Mouse (Mus musculus): ENCODE data around the gene Ccdc148.

Gene Ccdc148

DNA sequence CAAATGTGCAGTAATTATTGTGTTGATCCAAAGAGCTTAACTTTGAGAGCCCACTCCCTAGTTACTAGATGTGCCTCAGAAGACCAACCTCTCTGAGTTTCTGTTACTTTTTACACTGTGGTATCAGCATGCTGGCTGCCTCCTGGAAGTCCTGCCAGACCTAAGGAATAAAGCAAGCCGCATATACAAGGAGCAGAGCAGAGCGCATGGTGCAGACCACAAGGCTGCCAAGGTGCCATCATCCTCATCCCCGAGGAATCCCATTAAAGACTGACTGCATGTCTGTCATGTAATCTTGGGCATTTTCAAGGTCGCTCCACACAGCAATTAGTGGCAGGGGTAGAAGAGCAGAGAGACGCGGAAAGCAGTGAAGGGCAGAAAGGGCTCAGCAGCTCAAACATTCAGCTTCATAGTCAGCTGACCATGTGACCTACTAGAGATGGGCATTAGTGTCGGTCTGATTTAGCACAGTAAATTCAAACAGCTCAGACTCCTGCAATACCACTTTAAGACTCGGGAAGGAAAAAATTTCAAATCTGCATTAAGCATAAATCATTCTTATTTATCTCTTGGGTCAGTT lies 110.1 kb downstream of the Ccdc148 start:
- DNase-seq (ENCODE audit: low read depth, low spot score), result no peak

DNA sequence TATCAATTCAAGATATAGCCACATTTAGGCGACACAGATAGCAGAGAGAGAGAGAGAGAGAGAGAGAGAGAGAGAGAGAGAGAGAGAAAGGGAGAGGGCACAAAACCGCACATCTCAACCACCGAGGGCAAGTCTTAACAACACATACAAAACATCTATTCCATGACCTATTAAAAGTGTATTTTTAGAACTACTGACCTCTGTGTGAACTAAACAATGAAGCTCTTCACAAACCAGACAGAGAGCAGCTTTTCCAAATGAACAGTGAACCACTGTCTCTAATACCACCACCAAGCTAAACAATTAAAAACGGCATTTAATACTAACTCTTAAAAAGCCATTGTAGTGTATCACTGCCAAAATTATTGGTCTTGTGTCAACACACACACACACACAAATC lies 110.8 kb downstream of the Ccdc148 start:
- DNase-seq (ENCODE audit: low read depth, low spot score), result no peak

DNA sequence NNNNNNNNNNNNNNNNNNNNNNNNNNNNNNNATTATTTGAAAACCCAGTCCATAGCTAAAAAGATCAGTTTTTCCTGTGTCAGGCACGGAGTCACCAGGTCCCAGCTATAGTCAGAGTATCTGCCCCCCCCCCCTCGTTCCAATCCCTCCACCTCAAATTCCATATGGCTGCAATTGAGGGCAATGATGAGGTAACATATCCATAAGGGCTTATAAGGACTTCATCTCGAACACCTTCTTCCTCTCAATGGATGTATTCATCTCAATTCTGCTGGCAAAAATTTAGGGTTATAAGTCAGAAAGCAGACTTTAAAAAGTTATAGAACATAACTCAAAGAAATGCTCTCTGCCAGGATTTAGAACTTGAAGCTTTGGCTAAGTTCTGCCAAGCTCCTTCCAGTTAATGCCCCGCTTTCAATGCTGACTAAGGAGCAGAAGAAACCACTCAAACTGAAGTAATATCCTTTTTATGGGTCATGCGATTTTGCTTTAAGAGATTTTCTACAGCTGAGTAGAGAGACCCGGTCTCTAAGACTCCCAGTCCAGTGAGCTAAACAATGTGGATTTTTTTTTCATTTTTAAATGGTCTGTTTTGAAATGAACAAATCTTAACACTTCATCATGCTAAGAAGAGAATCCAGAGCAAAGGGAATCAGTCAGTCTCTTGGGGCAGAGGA lies 111.6 kb downstream of the Ccdc148 start:
- DNase-seq (ENCODE audit: low read depth, low spot score), result no peak

DNA sequence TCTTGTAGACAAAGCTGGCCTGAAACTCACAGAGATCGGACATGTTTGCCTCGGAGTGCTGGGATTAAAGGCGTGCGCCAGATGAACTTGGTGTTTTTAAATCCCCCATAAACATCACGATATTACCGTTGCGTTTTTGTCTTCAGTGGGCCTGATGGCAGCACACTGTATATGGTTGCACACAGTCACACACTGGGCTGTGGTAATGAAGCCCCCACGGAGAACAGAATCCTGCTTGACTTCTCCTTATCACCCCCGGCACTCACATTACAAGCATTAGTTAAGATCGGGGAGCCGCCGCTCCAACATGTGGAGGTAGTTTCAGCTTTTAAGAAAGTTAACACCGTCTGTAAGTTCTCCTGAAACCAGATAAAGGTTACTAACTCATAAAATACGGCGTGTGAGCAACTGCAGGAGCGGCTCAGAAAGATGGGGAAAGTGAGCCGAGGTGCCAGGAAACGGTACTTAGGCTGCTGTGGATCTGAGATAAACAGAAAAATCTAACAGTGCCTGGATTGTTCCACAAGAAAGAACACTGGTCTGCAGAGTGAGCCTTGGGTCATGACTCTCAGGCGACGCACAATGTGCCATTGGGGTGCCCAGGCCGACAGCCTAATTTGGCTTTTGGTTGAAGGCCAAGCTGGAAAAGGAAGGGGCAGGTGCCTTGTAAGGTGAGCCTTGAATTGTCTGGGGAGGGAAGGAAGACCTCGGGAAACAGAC lies 117.0 kb downstream of the Ccdc148 start:
- DNase-seq (ENCODE audit: low read depth, low spot score), result no peak

DNA sequence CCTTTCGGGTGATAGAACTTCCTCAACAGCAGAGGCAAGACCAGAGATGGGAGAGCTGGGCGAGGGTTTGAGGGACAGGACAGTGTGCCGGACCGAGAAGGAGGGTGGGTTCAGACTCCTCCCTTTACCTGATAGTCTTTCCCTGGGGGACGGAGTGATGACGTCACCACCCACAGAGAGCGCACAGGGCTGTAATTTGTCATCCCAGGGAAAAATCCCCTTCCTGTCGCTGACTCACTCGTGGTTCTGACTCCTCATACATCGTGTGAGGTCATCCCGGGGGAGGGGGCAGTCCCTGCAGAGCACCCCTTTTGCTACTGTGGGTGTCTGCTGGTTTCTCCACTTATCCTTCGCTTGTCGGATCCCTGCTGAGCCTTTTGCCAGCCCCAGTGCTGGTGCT lies 117.9 kb downstream of the Ccdc148 start:
- DNase-seq (ENCODE audit: low read depth, low spot score), result no peak

DNA sequence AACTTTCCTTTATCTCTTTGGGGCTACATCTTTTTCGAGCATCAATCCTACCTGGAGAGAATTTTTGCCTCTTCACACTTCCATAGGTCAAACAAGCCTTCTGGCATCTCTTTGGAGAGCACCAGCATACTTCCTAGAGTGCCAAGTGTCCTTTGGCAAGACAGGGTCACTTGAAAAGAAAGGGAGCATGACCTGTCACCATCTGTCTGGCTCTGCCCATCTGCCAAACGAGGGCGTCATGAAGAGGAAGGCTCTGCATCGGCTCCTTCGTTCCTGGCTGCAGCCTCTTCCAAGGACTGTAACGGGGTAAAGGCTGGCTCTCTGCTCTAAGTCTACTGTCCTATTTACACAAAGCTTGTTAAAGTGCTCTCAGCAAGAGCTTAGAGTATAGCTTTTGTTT lies 124.0 kb downstream of the Ccdc148 start:
- DNase-seq (ENCODE audit: low read depth, low spot score), result no peak

DNA sequence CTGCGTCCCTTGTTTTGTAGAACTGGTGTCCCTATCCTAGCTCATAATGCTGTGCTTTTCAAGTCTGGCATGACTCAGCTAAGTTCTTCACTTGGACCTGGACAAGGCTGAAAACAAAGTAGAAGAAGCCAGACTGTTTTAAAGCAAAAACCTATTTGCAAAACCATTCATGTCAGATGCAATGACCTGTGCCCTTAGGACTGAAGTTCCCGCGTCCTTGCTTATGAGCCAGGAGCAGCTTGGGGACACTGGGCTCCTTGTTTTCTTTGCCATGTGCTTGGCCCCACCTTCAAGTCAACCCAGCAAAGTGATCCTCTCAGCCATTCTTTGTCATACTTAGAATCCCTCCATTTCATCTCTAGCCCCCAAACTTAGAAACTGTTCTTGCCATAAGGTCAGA lies 125.3 kb downstream of the Ccdc148 start:
- DNase-seq (ENCODE audit: low read depth, low spot score), result no peak

DNA sequence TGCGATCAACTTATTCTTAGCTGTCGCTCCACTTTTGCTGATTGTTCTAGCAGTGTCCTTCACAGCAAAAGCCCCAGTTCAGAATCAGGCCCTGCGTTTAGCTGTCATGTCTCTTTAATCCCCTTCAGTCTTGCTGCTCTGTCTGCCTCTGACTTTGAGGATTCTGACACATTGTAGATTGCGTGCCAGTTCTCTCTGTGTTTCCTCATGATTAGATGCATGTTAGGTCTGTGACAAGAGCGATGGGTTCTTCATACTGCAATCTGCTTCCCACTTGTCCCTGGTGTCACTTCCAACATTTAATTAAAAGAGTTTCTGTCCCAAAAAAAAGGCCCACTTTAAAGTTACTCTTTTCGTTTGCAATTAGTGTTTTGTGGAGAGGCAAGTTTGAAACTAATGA lies 126.2 kb downstream of the Ccdc148 start:
- DNase-seq (ENCODE audit: low read depth, low spot score), result no peak

DNA sequence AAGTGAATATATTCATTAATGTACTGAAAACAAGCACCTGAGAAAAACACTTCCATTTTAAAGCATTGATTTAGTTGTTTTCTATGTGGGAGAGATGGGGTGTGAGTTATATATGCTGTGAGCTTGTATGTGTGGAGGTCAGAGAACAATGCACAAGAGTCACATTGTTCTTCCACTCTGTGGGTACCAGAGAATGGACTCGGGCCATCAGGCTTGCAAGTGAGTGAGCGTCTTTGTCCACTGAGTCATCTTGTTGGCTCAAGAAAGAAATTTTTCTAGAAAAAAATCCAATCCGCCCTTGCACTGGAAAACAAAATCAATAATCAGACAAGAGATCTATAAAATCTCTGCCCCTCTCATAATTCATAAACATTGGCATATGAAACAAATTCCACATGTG lies 135.9 kb downstream of the Ccdc148 start:
- no peak for DNase-seq (ENCODE audit: low read depth, low spot score)

DNA sequence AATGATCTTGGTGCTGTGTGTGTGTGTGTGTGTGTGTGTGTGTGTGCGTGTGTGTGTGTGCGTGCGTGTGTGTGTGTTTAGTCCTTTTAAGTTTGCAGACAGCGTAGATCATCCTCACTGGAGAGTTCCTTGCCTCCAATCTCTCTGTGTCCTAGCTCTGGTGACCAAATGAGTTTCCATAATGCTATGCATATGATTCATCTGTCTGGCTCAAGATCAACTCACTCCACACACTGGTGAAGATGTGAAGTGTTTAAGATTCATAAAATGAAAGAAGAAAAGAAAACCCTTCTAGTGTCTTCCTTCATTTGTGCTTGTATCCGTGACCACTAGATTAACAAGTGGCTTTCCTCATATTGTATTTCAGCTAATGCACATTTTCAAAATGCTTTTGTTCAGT lies 153.1 kb downstream of the Ccdc148 start:
- DNase-seq (ENCODE audit: low read depth, low spot score), result no peak

DNA sequence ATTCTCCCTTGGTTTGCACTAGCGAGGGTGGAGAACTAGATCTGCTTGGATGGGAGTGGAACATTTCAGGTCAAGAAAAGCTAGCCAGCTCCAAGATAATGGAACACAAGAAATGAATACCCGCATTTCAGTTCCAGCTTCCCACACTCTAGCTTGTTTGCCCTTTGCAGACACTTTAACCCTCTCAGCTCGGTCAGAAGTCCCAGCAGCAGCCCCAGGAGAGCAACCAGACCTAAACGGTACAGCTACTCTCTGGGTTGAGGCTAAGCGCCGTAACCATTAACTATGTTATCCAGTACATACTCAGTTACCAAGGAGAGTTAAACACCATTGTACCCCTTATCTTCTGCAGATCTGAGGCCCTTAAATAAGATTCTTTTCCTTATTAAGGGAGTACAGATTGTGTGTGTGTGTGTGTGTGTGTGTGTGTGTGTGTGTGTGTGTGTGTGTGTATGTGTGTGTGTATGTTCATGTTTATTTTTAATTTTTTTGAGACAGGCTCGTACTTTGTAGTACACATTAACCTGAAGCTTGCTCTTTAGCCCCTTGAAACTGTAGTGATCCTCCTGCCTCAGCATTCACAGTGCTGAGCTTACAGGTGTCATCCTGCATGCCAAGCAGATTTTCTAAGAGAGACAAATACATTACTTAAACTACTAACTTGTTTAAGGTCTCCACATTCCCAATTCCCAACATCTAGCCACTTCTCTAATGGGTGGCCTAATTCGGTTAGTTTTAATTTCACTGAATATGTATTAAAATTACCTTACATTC lies 153.7 kb downstream of the Ccdc148 start:
- no peak for DNase-seq (ENCODE audit: low read depth, low spot score)

DNA sequence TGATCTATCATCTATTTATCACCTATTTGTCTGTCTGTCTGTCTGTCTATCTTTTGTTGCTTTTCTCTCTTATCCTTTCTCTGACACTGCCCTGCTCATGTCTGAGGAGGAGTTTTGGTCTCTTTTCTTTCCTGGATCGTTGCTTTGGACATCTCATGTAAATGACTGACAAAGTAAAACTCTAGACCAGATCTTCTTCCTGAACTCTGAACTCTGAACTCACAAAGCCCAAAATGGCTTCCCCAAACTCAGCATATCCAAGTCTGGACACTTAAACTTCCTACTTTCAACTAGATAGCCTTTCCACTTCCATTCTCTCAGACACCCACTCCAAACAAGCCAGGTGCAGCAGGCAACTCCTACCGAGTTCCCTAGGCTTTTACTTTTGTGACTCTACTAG lies 163.3 kb downstream of the Ccdc148 start:
- no peak for DNase-seq (ENCODE audit: low read depth, low spot score)

DNA sequence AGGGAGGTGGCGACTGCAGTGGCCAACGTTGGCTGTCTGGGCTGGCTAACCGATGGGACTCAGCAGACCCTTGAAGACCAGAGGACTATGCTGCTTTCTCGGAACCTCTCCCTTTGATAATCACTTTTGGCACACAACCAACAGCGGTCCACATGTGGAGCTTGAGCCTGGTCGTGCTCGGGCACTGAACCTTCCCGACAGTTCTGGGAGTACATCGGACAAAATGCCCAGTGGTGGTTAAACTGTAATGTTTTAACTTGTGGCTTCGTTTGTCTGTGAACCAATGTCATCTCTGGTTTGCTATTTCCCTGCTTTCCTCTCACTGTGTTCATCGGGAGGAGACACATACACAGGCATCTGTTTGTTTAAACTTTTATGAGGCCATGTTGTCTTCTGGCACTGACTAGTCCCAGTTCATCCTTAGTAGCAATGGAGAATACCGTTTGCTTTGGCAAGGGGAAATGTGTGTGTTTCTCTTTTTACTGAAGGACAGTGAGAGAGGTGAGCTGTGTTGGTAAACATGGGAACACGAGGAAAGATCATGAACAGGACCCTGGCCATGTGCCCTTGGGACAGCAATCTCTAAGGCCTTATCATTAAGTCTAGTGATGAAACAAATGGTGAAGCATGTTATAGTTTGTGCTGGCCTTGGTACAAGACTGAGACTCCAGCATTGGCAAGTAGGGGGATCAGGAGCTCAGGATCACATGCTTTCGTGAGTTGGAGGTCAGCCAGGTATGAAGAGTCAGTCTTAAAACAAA lies 167.9 kb downstream of the Ccdc148 start:
- DNase-seq (ENCODE audit: low read depth, low spot score), result no peak

DNA sequence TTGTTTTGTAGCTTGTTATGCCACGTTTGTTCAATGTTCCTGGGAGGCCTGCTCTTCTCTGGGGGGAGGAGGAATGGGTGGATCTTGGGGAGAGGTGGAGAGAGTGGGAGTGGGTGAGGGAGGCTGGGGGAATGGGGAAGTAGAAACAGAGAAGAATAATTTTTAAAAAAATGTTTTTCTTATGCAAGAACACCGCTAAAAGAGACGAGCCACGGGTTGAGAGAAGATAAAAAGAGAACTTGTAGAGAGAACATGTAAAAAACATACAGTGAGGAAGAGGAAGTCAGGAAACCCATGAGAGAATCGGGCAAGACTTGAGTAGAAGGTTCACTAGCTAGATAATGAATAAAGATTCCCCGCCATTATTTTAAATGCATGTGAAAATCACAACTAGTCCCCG lies 182.4 kb downstream of the Ccdc148 start:
- DNase-seq (ENCODE audit: low read depth, low spot score), result no peak

DNA sequence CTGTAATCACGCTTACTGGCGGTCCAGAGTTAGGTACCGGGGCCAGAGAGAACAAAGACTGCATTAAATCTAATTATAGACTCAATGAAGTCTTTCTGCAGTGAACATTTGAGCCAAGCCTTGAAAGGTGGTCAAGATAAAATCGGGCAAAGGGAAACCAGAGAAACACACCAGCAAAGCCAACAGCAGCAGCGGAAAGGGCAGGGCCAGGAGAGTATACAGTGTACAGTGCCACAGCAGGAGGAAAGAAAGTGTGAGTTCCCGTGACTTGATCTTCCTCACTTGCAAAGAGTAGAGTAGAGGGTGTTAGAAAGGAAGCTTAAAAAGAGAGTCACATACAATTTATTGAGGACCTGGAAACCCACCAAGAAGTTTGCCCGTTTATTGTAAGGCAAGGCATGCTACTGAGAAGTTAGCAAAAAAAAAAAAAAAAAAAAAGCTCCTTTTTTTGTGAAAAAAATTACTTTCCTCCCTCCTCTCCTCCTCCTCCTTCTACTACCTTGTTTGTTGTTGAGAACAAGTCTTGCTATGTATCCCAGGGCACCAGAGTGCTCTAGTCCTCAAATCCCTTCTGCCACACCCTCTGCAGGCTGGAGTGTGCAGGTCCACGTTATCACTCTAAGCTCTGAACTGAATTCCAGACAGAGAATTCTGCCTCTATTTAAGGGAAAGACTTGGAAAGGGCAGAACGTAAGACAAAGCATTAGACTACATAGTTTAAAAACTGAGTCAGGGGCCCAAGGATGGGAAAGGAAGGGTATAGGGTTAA lies 188.8 kb downstream of the Ccdc148 start:
- DNase-seq (ENCODE audit: low read depth, low spot score), result no peak

DNA sequence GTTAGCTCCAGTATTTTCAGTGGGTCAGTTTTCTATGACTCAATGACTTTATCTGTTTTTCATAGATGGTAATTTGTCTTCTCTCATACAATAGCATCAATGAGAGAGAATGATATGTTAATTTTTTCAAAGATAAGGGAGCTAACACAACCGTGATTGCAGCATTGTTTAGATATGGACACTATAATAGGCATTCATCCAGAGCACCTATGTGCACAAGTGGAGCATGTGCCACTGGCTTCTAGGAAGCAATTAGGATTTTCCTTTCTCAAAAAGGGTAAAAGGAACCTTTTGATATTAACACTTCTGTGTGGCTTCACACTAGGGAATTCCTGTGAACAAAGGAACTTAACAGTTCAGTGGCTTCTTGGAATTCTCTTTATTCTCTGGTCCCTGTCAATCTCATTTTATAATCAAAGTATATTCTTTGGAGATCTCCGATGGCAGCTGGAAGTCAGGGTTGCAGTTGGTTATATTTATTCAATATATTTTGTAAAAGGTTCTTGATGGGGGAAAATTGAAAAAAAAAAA lies 203.6 kb downstream of the Ccdc148 start:
- no peak for DNase-seq (ENCODE audit: low read depth, low spot score)

DNA sequence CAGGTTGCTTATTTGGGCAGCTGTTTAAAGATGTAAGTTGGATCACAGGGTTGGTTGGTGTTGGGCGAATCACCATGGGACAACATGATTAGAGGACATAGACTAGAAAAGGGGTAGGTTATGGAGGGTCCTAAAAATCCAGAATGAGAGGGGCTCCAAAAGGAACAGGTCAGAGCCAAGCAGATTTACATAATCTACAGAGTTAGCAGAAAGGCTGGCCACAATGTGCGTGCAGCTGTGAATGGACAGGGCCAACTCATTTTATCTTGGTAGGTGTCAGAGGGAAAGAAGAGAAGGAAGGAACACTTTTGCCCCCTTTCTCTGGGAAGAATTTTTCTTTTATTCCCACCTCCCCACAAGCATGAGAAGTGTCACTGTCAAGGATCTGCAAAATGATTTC lies 204.1 kb downstream of the Ccdc148 start:
- no peak for DNase-seq (ENCODE audit: low read depth, low spot score)

DNA sequence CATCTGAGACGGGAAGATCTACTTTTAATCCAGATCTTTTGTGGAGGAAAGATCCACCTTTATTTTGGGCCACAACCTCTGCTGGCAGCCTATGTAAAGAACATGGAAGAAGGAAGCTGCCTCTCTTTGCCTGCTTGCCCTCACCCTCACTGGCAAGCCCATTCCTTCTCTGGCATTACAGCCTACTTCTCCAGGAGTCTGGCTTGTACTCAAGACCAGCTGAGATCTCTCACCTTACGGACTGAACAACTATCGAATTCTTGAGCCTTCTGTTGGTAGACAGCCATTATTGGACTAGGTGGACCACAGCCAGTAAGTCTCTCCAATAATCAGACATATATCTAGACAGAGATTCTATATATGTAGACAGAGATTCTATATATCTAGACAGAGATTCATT lies 208.4 kb downstream of the Ccdc148 start:
- no peak for DNase-seq (ENCODE audit: low read depth, low spot score)

DNA sequence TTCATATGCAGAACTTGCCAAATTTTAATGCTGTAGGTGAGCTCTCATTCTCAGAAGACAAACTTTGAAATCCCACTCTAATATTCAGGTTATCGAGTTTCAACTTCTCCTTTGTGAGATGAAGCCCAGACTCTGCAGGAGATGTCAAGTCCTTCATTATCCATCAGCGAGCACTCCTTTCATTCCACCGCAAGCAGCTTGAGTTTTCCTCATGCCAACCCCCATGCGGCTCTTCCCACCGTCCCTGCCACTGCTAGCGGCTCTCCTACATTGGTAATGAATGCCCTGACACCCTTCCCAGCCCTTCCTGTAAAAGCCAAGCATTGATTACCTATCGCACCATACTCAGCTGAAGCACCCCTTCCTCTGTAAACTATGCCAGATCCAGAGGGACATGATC lies 211.7 kb downstream of the Ccdc148 start:
- DNase-seq (ENCODE audit: low read depth, low spot score), result no peak

DNA sequence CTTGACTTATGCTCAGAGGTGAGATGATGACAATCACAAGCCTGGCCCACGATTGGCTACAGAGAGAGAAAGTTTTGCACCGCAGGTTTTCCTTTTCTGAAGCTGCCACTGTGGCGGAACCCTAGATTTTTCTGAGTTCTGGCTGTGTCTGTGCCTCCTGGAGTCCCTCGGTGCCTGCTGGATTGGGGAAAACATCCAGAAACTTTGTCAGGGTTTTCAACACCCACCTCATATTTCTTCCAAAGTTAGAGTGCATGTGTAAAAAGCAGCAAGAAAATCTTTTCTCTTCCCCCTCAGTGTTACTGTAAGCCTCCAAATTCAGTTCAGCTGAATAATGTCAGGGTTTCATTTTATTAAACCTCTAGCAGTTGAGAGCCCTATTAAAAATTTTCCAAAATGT lies 219.1 kb downstream of the Ccdc148 start:
- no peak for DNase-seq (ENCODE audit: low read depth, low spot score)

DNA sequence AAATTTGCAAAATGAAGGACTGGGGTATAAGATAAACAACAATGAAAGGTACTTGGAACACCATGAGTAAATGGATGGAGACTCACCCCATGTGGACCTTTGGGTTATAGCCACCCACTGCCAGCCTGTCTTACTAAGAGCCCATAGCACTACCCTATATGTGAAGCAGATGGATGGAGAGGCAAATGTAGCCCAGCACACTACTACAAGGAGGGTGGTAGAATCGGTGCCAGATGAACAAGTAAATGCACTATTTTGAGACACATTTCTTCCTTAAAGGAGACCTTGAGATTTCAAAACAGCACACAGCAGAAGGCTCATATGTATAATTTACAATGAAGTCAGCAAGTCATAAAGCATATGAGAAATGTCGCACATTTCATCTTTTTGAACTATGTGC lies 234.9 kb downstream of the Ccdc148 start:
- DNase-seq (ENCODE audit: low read depth, low spot score), result no peak
